20 mouse cellular contexts compared by ENCODE assay signal in the genomic region with DNA sequence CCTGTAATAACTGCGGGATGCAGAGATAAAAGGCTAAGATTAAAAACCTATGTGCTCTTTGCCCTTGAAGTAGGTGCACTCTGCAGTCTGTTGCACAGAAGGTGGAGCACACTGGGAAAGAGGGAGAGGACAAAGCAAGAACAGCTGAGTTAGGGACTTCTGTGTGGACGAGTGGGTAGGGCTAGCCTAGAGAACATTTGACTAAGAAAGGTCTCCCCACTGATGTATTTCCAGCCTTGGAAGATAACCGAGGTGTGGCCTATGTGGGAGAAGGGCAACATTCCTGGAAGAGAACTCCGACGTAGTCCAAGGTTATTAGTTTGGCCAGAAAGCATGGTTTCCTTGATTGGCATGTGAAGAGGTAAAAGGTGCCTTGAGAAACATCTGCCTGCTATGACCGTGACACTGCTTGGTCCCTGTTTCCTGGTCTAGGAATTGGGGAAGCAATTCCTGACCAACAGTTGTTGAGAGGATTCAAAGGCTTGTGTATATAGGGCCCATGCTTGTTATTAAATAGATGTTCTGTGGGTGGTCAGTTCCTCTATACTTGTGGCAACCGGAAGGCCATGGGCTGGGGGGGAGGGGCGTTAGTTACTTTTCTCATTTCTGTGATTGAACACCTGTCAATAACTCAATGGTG.
A peak's percentile ranks its signal among the peaks of the same experiment; 100 is the strongest.
DNase-seq lines count a peak whose midpoint lies in the region; ATAC-seq lines count a peak whose summit lies in the region.
"Had no signal": no experiment of that assay in that cellular context is flagged by ENCODE, and none has a peak within 500 bp of the region (broad histone marks: within the 10 kb centered on the region; RNA-seq: fewer than 3 reads in every experiment).

No protein-coding gene starts in this region.

- H3K4me1 ChIP-seq in hindbrain, embryonic 10.5 days (replicated peaks), result peaks cover 56% of the 10 kb centered on the region
- peaks cover 33% of the 10 kb centered on the region for H3K4me1 ChIP-seq in hindbrain, embryonic 12.5 days
- H3K4me1 ChIP-seq in embryonic facial prominence, embryonic 12.5 days, result peaks cover 16% of the 10 kb centered on the region

- H3K4me3 ChIP-seq in hindbrain, embryonic 10.5 days, result no peak overlapping the region
- no peak overlapping the region for H3K4me3 ChIP-seq in hindbrain, embryonic 12.5 days
- no peak overlapping the region for H3K4me3 ChIP-seq in embryonic facial prominence, embryonic 12.5 days
- H3K4me3 ChIP-seq: heart, adult 2 months; heart, embryonic 15.5 days had no signal

- H3K9me3 ChIP-seq in hindbrain, embryonic 10.5 days, result no peaks in the 10 kb centered on the region
- no peaks in the 10 kb centered on the region for H3K9me3 ChIP-seq in hindbrain, embryonic 12.5 days (replicated peaks)
- H3K9me3 ChIP-seq in embryonic facial prominence, embryonic 12.5 days, result no peaks in the 10 kb centered on the region
- H3K9me3 ChIP-seq: heart, embryonic 15.5 days had no signal

- H3K9ac ChIP-seq in hindbrain, embryonic 12.5 days, result no peak overlapping the region
- no peak overlapping the region for H3K9ac ChIP-seq in embryonic facial prominence, embryonic 12.5 days
- H3K9ac ChIP-seq: heart, embryonic 15.5 days had no signal

- no peaks in the 10 kb centered on the region for H3K36me3 ChIP-seq in hindbrain, embryonic 10.5 days
- H3K36me3 ChIP-seq in hindbrain, embryonic 12.5 days, result no peaks in the 10 kb centered on the region
- H3K36me3 ChIP-seq in embryonic facial prominence, embryonic 12.5 days, result no peaks in the 10 kb centered on the region
- H3K36me3 ChIP-seq: G1E; heart, embryonic 15.5 days had no signal

- no peak overlapping the region for H3K4me2 ChIP-seq in hindbrain, embryonic 12.5 days (replicated peaks)
- no peak overlapping the region for H3K4me2 ChIP-seq in embryonic facial prominence, embryonic 12.5 days (replicated peaks)
- H3K4me2 ChIP-seq: heart, embryonic 11.5 days; heart, embryonic 15.5 days had no signal

- no peaks in the 10 kb centered on the region for H3K27me3 ChIP-seq in hindbrain, embryonic 10.5 days (ENCODE audit: insufficient read depth, poor library complexity, severe bottlenecking)
- no peaks in the 10 kb centered on the region for H3K27me3 ChIP-seq in hindbrain, embryonic 12.5 days
- H3K27me3 ChIP-seq in embryonic facial prominence, embryonic 12.5 days, result no peaks in the 10 kb centered on the region
- H3K27me3 ChIP-seq: heart, embryonic 15.5 days had no signal

- no peak for DNase-seq in hindbrain, embryonic 10.5 days (ENCODE audit: low spot score)
- DNase-seq in ES-CJ7 (ENCODE audit: low read depth, low spot score) (peak; percentile 46), R1 (ENCODE audit: low read depth, low spot score) (peak; percentile 87)
- DNase-seq in adrenal gland, postnatal 14 days, result no peak
- DNase-seq in kidney, postnatal 36 days, result no peak
- DNase-seq: adrenal gland, postnatal 25 days; cerebellum, adult 18-20 months; cerebellum, adult 9-11 months; cerebellum, postnatal 36 days; heart, adult 2 months had no signal

- H3K27ac ChIP-seq in hindbrain, embryonic 10.5 days, result peak overlapping the region; percentile 66
- no peak overlapping the region for H3K27ac ChIP-seq in hindbrain, embryonic 12.5 days
- H3K27ac ChIP-seq in embryonic facial prominence, embryonic 12.5 days, result peak overlapping the region; percentile 20; the same call in 1 of the 2 replicates
- H3K27ac ChIP-seq: heart, adult 2 months; heart, embryonic 15.5 days had no signal

- WGBS in hindbrain, embryonic 10.5 days, result 82% methylated on average over 8 of the region's 8 CpGs
- 87% methylated on average over 8 of the region's 8 CpGs for WGBS in hindbrain, embryonic 12.5 days
- 71% methylated on average over 8 of the region's 8 CpGs for WGBS in embryonic facial prominence, embryonic 12.5 days

- no peak for ATAC-seq in hindbrain, embryonic 12.5 days (ENCODE audit: low FRiP score)
- no peak for ATAC-seq in embryonic facial prominence, embryonic 12.5 days (ENCODE audit: insufficient number of reproducible peaks, insufficient read depth, low FRiP score, low TSS enrichment)
- ATAC-seq: activated CD4-positive, CD25-positive, alpha-beta regulatory T cell, adult 4 months; forebrain, embryonic 14.5 days; hindbrain, embryonic 16.5 days; inflammation-experienced regulatory T-cells, adult 6 months; intestine, postnatal 0 days had no signal

Comparison
In these comparisons a context has a peak if more than half of its experiments do, and no peak if none do; other contexts are left out.
1. DNase-seq: peak in ES-CJ7 (single experiment) and R1 (single experiment); none in hindbrain, embryonic 10.5 days (single experiment), adrenal gland, postnatal 14 days (single experiment) and kidney, postnatal 36 days (0 of 2).